ENCODE assay signal across 8 mouse cellular contexts in the genomic region with DNA sequence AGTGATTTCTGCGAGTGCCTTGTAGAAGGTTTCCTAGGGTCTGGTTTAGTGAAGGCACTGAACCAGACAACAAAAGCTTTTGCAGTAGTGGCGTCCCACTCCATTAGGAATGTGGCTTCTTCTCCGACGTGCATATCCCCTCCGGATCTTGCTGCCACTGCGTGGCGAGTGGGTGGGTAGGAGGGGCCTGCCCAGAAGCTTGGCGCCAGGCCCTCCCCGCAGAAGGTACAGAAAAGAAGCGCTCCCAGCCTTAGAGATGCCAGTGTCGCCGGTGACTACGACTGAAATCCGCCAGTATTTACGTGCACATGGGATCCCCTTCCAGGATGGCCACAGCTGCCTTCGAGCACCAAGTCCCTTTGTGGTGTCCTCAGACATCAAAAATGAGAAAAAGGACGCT. TPM values are rescaled to one million over a fixed set of nuclear protein-coding genes. Genes with fewer than 3 reads are reported as not detected.
A peak's percentile ranks its signal among the peaks of the same experiment; 100 is the strongest.
DNase-seq lines count a peak whose midpoint lies in the region; ATAC-seq and TF ChIP-seq lines count a peak whose summit lies in the region.

No protein-coding gene starts in this region.

- H3K27me3 ChIP-seq in heart, embryonic 15.5 days = no peaks in the 10 kb centered on the region
- no peaks in the 10 kb centered on the region for H3K27me3 ChIP-seq in forebrain, postnatal 0 days (ENCODE audit: insufficient read depth, low read length)
- no peaks in the 10 kb centered on the region for H3K27me3 ChIP-seq in midbrain, embryonic 11.5 days (ENCODE audit: control insufficient read depth, insufficient read depth, low read length)

- peak overlapping the region; percentile 88 for H3K4me2 ChIP-seq in heart, embryonic 15.5 days
- peak overlapping the region; percentile 92 for H3K4me2 ChIP-seq in forebrain, postnatal 0 days (ENCODE audit: low read depth)
- H3K4me2 ChIP-seq in midbrain, embryonic 11.5 days = peak overlapping the region; percentile 75

- peaks cover 37% of the 10 kb centered on the region for H3K36me3 ChIP-seq in heart, embryonic 15.5 days
- peaks cover 39% of the 10 kb centered on the region for H3K36me3 ChIP-seq in forebrain, postnatal 0 days (ENCODE audit: insufficient read depth)
- H3K36me3 ChIP-seq in midbrain, embryonic 11.5 days (ENCODE audit: control insufficient read depth, insufficient read depth, low read length) = peaks cover 9% of the 10 kb centered on the region

- peak overlapping the region; percentile 97 for H3K4me3 ChIP-seq in heart, embryonic 15.5 days
- peak overlapping the region; percentile 94 for H3K4me3 ChIP-seq in forebrain, postnatal 0 days (ENCODE audit: low read depth, low read length)
- H3K4me3 ChIP-seq in midbrain, embryonic 11.5 days (ENCODE audit: low read depth, low read length) = peak overlapping the region; percentile 70

- DNase-seq in heart, postnatal 10 days = no peak
- peak; percentile 34 for DNase-seq in Muller cell, postnatal 12 days (ENCODE audit: inconsistent ontology term)
- no peak for DNase-seq in forebrain, postnatal 0 days
- DNase-seq in midbrain, embryonic 11.5 days (ENCODE audit: low spot score, missing footprints) = no peak
- DNase-seq in ovary, adult 18-20 months (ENCODE audit: low spot score) = no peak
- no peak for DNase-seq in spleen, adult 18-20 months
- DNase-seq in kidney, postnatal 14 days = no peak

- TF ChIP-seq CTCF in forebrain, postnatal 0 days (IDR thresholded peaks at IDR 0.05; ENCODE audit: low read depth) = no peak

- H3K9ac ChIP-seq in heart, embryonic 15.5 days = peak overlapping the region; percentile 85
- H3K9ac ChIP-seq in forebrain, postnatal 0 days = peak overlapping the region; percentile 80; the same call in 1 of the 2 replicates
- peak overlapping the region; percentile 71 for H3K9ac ChIP-seq in midbrain, embryonic 11.5 days (ENCODE audit: low read length)

- 36% methylated on average over 17 of the region's 17 CpGs for WGBS in heart, embryonic 15.5 days
- 36% methylated on average over 17 of the region's 17 CpGs for WGBS in forebrain, postnatal 0 days
- 52% methylated on average over 17 of the region's 17 CpGs for WGBS in midbrain, embryonic 11.5 days

- no peak for ATAC-seq in heart, embryonic 15.5 days (replicated peaks; ENCODE audit: insufficient number of reproducible peaks, insufficient read depth, low FRiP score, low read depth)
- no peak for ATAC-seq in forebrain, postnatal 0 days
- no peak for ATAC-seq in midbrain, embryonic 11.5 days (ENCODE audit: low FRiP score)

- intact Hi-C loops in heart, postnatal 10 days (cut with DNase I) = loop anchor here (5.0 kb wide), 1 partner anchor 35 kb away; no protein-coding TSS in a partner anchor

- peaks cover 34% of the 10 kb centered on the region for H3K4me1 ChIP-seq in heart, embryonic 15.5 days (replicated peaks)
- H3K4me1 ChIP-seq in forebrain, postnatal 0 days (ENCODE audit: insufficient read depth) = peaks cover 16% of the 10 kb centered on the region
- H3K4me1 ChIP-seq in midbrain, embryonic 11.5 days (ENCODE audit: control insufficient read depth, insufficient read depth, low read length) = peaks cover 14% of the 10 kb centered on the region; the same call in 1 of the 2 replicates

- H3K27ac ChIP-seq in heart, embryonic 15.5 days = peak overlapping the region; percentile 87
- H3K27ac ChIP-seq in forebrain, postnatal 0 days (ENCODE audit: low read depth, low read length) = peak overlapping the region; percentile 71
- no peak overlapping the region for H3K27ac ChIP-seq in midbrain, embryonic 11.5 days (ENCODE audit: low read depth, low read length)

- H3K9me3 ChIP-seq in heart, embryonic 15.5 days (replicated peaks) = no peaks in the 10 kb centered on the region
- H3K9me3 ChIP-seq in forebrain, postnatal 0 days (ENCODE audit: low read length) = no peaks in the 10 kb centered on the region
- H3K9me3 ChIP-seq in midbrain, embryonic 11.5 days (ENCODE audit: control insufficient read depth, low read length) = no peaks in the 10 kb centered on the region

RNA-seq across cellular contexts. Expression of gene Mrpl43, which starts 0.8 kb away (rescaled TPM):
- polyA plus RNA-seq in heart, embryonic 15.5 days (2015; fragmentation: Nextera tagmentation; extraction: Ambion mirVana) = 60.2 and 60.7 TPM in 2 replicates
- total RNA-seq in heart, postnatal 10 days (2021) = 10 to 100 TPM; 49.1 to 51.6 TPM
- total RNA-seq in forebrain, postnatal 0 days (2014; rRNA removed) = 60.6 and 62.2 TPM in 2 replicates
- 85.7 and 99.2 TPM in 2 replicates for polyA plus RNA-seq in forebrain, postnatal 0 days (2015; fragmentation: Nextera tagmentation; extraction: Ambion mirVana)
- 67.3 and 69.6 TPM in 2 replicates for polyA plus RNA-seq in midbrain, embryonic 11.5 days (2014; fragmentation: Nextera tagmentation; extraction: Ambion mirVana)

RNA-seq across cellular contexts. Expression of gene Twnk, which starts 1.6 kb away (rescaled TPM):
- 19.4 TPM in 2 replicates for polyA plus RNA-seq in heart, embryonic 15.5 days (2015; fragmentation: Nextera tagmentation; extraction: Ambion mirVana)
- 10 to 100 TPM; 16.6 to 19.1 TPM for total RNA-seq in heart, postnatal 10 days (2021)
- total RNA-seq in forebrain, postnatal 0 days (2014; rRNA removed) = 7.7 and 8.6 TPM in 2 replicates
- 8.8 and 10.8 TPM in 2 replicates for polyA plus RNA-seq in forebrain, postnatal 0 days (2015; fragmentation: Nextera tagmentation; extraction: Ambion mirVana)
- 13.8 and 14.2 TPM in 2 replicates for polyA plus RNA-seq in midbrain, embryonic 11.5 days (2014; fragmentation: Nextera tagmentation; extraction: Ambion mirVana)

RNA-seq across cellular contexts. Expression of gene Lzts2, which starts 7.2 kb away (rescaled TPM):
- polyA plus RNA-seq in heart, embryonic 15.5 days (2015; fragmentation: Nextera tagmentation; extraction: Ambion mirVana) = 44.5 and 56.9 TPM in 2 replicates
- 10 to 100 TPM; 60.9 to 77.8 TPM for total RNA-seq in heart, postnatal 10 days (2021)
- total RNA-seq in forebrain, postnatal 0 days (2014; rRNA removed) = 26.6 and 29.3 TPM in 2 replicates
- polyA plus RNA-seq in forebrain, postnatal 0 days (2015; fragmentation: Nextera tagmentation; extraction: Ambion mirVana) = 14.6 and 15.0 TPM in 2 replicates
- polyA plus RNA-seq in midbrain, embryonic 11.5 days (2014; fragmentation: Nextera tagmentation; extraction: Ambion mirVana) = 35.7 and 44.1 TPM in 2 replicates

RNA-seq across cellular contexts. Expression of gene Sema4g, which starts 18.1 kb away (rescaled TPM):
- polyA plus RNA-seq in heart, embryonic 15.5 days (2015; fragmentation: Nextera tagmentation; extraction: Ambion mirVana) = 0.50 and 1.1 TPM in 2 replicates
- total RNA-seq in heart, postnatal 10 days (2021) = 1 to 10 TPM; 1.1 TPM
- 35.9 and 54.7 TPM in 2 replicates for total RNA-seq in forebrain, postnatal 0 days (2014; rRNA removed)
- 8.2 and 12.1 TPM in 2 replicates for polyA plus RNA-seq in forebrain, postnatal 0 days (2015; fragmentation: Nextera tagmentation; extraction: Ambion mirVana)
- polyA plus RNA-seq in midbrain, embryonic 11.5 days (2014; fragmentation: Nextera tagmentation; extraction: Ambion mirVana) = 4.4 and 4.7 TPM in 2 replicates

RNA-seq across cellular contexts. Expression of gene Pdzd7, which starts 38.5 kb away (rescaled TPM):
- polyA plus RNA-seq in heart, embryonic 15.5 days (2015; fragmentation: Nextera tagmentation; extraction: Ambion mirVana) = 0.11 and 0.16 TPM in 2 replicates
- under 1 TPM in 1 of 2 experiments, not detected in 1; 0.22 TPM for total RNA-seq in heart, postnatal 10 days (2021)
- total RNA-seq in forebrain, postnatal 0 days (2014; rRNA removed) = 5.2 and 6.4 TPM in 2 replicates
- polyA plus RNA-seq in forebrain, postnatal 0 days (2015; fragmentation: Nextera tagmentation; extraction: Ambion mirVana) = 1.6 and 1.9 TPM in 2 replicates
- polyA plus RNA-seq in midbrain, embryonic 11.5 days (2014; fragmentation: Nextera tagmentation; extraction: Ambion mirVana) = 0.17 and 0.19 TPM in 2 replicates
